Mouse (Mus musculus): Measurements from ENCODE around the gene Il18bp.
"Not testable (repeated sequence)": the region's sequence is repeated elsewhere in the genome, so short reads cannot be mapped to it uniquely, and the experiment has no call there.

Il18bp gene

GRCm38 (mm10) chr7:102018590-102018989, at the start of gene Il18bp:
Il18bp (minus strand) TSS chr7:102018690.
- no peak for DNase-seq (ENCODE audit: low spot score in 2 of 2)

GRCm38 (mm10) chr7:102066363-102066762, 47.9 kb upstream of the Il18bp start:
- DNase-seq (ENCODE audit: low spot score in 2 of 2) = no peak

- DNase-seq (ENCODE audit: low spot score in 2 of 2) = peak; percentile 79 to 86
Observed at GRCm38 (mm10) chr7:102065046-102065891, 46.8 kb upstream of the Il18bp start, which contains the start of the genes Rnf121, Xndc1 and Xntrpc. Rnf121 (minus strand) TSS chr7:102065469. Xndc1 (plus strand) TSS chr7:102065511. Xntrpc (plus strand) TSS chr7:102065713.

- no peak for DNase-seq (ENCODE audit: low spot score in 2 of 2)
Observed at GRCm38 (mm10) chr7:102064655-102065045, 46.2 kb upstream of the Il18bp start.

GRCm38 (mm10) chr7:102063891-102064290, 45.4 kb upstream of the Il18bp start:
- DNase-seq (ENCODE audit: low spot score in 2 of 2) = no peak

GRCm38 (mm10) chr7:102062203-102062602, 43.7 kb upstream of the Il18bp start:
- DNase-seq (ENCODE audit: low spot score in 2 of 2) = no peak

- no peak for DNase-seq (ENCODE audit: low spot score in 2 of 2)
Observed at GRCm38 (mm10) chr7:102061353-102061752, 42.9 kb upstream of the Il18bp start.

- not testable (repeated sequence) for DNase-seq (ENCODE audit: low spot score in 2 of 2)
Observed at GRCm38 (mm10) chr7:102048524-102048923, 30.0 kb upstream of the Il18bp start.

GRCm38 (mm10) chr7:102042314-102042713, 23.8 kb upstream of the Il18bp start:
- DNase-seq (ENCODE audit: low spot score in 2 of 2) = no peak

- DNase-seq (ENCODE audit: low spot score in 2 of 2) = no peak
Observed at GRCm38 (mm10) chr7:102037318-102037717, 18.8 kb upstream of the Il18bp start.

- no peak for DNase-seq (ENCODE audit: low spot score in 2 of 2)
Observed at GRCm38 (mm10) chr7:102035534-102035933, 17.0 kb upstream of the Il18bp start.

- DNase-seq (ENCODE audit: low spot score in 2 of 2) = no peak
Observed at GRCm38 (mm10) chr7:102034904-102035303, 16.4 kb upstream of the Il18bp start.

- no peak for DNase-seq (ENCODE audit: low spot score in 2 of 2)
Observed at GRCm38 (mm10) chr7:102025187-102026119, 7.0 kb upstream of the Il18bp start.

GRCm38 (mm10) chr7:102023821-102024220, 5.3 kb upstream of the Il18bp start:
- DNase-seq (ENCODE audit: low spot score in 2 of 2) = no peak

- not testable (repeated sequence) for DNase-seq (ENCODE audit: low spot score in 2 of 2)
Observed at GRCm38 (mm10) chr7:102020934-102021333, 2.4 kb upstream of the Il18bp start.

GRCm38 (mm10) chr7:102019362-102019761, 872 bp upstream of the Il18bp start:
- DNase-seq (ENCODE audit: low spot score in 2 of 2) = no peak

GRCm38 (mm10) chr7:102018034-102018433, 456 bp downstream of the Il18bp start:
- no peak for DNase-seq (ENCODE audit: low spot score in 2 of 2)

GRCm38 (mm10) chr7:102017452-102017851, 1.0 kb downstream of the Il18bp start:
- DNase-seq (ENCODE audit: low spot score in 2 of 2) = no peak

GRCm38 (mm10) chr7:102016936-102017335, 1.6 kb downstream of the Il18bp start:
- DNase-seq (ENCODE audit: low spot score in 2 of 2) = no peak

GRCm38 (mm10) chr7:102014995-102015394, 3.5 kb downstream of the Il18bp start:
- DNase-seq (ENCODE audit: low spot score in 2 of 2) = no peak

- DNase-seq (ENCODE audit: low spot score in 2 of 2) = no peak
Observed at GRCm38 (mm10) chr7:102013416-102013815, 5.1 kb downstream of the Il18bp start.

GRCm38 (mm10) chr7:102011855-102012254, 6.6 kb downstream of the Il18bp start:
- no peak for DNase-seq (ENCODE audit: low spot score in 2 of 2)
